Mouse (Mus musculus): ENCODE data around the gene Cacul1. TPM values are rescaled to one million over a fixed set of nuclear protein-coding genes. Genes with fewer than 3 reads are reported as not detected.

Gene Cacul1
- total RNA-seq, 2 experiments from 2014 or later, result 48.9 to 51.9 TPM

GRCm38 (mm10) chr19:60581377-60582290, 809 bp upstream of the Cacul1 start:
- no peak for TF ChIP-seq CTCF (conservative IDR thresholded peaks at IDR 0.05)
- DNase-seq (ENCODE audit: low spot score in 2 of 2), result peak in 1 of 2 experiments; percentile 12
- H3K27ac ChIP-seq, result peak overlapping the region; percentile 92
- H3K4me3 ChIP-seq, result peak overlapping the region; percentile 60

DNA sequence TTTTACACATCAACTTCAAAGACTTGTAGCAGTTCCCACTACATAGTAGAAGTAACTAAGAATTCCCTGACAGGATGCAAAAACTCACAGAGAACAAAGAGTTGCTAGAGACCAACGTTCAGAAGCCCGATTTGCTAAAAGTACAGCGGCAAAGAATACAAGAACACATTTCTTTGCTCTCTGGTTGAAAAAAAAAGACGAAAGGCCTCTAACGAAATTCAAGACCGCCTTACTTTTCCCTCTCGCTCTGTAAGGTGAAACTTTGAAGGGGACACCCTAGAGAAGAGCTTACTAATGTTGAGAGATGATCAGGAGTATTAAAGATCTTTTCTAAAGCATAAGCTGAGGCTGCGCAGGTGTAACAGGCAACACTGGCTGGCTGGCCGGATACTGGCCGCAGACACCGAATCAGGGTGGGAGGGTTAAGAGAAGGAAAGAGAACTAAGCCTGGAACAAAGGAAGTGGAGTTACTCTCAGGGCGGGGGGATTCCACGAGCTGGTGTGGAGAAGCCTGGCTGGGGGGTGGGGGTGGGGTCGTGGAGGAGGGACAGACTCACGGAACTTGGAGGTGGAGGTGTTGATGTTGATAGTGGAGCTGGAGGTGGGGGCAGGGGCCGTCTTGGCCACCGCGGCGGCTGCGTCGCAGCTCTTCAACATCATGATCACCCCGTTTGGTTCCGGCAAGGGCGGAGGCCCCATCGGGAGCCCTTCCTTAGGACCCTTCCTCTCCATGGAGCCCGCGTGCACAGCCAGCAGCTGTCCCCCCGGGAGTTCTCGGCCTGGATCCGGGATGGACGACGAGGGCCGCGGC, 849 bp downstream of the Cacul1 start:
- DNase-seq (ENCODE audit: low spot score in 2 of 2), result peak; percentile 13 to 17
- H3K27ac ChIP-seq, result peak overlapping the region; percentile 92
- no peak for TF ChIP-seq CTCF (conservative IDR thresholded peaks at IDR 0.05)
- H3K4me3 ChIP-seq, result peak overlapping the region; percentile 60

DNA sequence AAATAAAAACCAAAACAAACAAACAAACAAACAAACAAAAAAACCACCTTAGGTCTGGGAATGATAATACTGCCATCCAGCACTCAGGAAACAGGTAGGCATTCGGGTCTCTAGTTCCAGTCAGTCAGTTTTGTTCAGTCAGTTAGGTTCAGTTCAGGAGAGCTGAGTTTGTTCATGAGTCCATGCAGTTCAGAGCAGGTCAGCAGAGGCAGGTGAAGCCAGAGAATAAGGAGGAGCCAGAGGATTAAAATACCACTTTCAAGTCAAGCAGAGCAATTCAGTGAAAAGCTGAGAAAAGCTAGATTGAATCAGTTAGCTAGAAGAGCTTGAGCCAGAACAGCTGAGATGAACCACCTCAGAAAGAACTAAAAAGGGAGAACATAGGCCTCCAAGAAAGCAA, 4.1 kb downstream of the Cacul1 start:
- no peak for DNase-seq (ENCODE audit: low spot score in 2 of 2)
- no peak overlapping the region for H3K27ac ChIP-seq

GRCm38 (mm10) chr19:60560497-60560896, 20.3 kb downstream of the Cacul1 start:
- Histone ChIP-seq H3K27ac (no peak overlapping the region), H3K4me3 (no peak overlapping the region)
- no peak for DNase-seq (ENCODE audit: low spot score in 2 of 2)
- TF ChIP-seq CTCF (conservative IDR thresholded peaks at IDR 0.05), result no peak

More for the DNA sequence above, 4.1 kb downstream of the Cacul1 start:
- H3K4me3 ChIP-seq, result no peak overlapping the region
- TF ChIP-seq CTCF (conservative IDR thresholded peaks at IDR 0.05), result no peak

DNA sequence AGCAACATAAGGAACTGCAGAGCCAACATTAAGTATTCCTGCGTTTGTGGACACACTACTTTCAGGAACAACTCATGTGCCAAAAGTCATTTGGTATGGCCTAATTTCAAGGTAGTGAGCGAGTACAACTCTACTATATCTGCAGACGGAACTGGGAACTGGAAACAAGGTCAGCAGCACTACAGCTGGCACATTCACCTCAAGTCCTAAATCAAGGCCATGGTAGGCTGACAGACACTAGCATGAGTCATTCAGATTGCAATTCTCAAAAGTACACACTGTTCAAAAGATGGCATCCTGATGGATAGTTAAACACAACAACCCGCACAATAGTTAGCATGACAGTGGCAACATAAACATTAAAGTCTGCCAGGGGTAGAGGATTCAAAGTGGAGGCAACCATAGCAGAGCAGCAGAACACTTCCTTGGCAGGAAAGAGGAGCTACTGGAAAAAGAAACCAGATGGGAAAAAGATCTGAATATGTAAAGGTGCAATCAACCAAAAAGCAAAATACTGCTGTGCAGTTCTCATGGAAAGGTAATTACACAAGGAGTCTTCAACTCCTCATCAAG, 25.9 kb downstream of the Cacul1 start:
- Histone ChIP-seq H3K27ac (peak overlapping the region; percentile 11; the same call in 1 of the 2 replicates), H3K4me3 (no peak overlapping the region)
- TF ChIP-seq CTCF (conservative IDR thresholded peaks at IDR 0.05), result no peak
- DNase-seq (ENCODE audit: low spot score in 2 of 2), result no peak

DNA sequence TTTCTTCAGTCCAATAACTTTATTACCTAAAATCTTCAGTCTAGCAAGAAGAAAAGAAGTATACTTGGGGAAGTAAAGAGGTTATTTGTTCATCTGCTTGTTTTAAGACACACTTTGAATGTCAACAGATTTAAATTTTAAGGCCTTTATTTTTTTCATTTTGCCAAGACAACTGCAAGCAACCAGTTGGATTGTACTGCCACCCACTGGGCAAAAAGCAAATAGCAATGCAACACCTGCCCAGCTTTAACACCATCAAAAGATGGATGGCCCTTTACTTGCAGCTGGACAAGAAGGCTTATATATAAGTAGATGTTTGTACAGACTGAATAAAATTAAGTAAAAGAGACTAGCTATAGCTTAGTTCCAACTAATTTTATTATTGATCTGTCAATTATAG, 27.3 kb downstream of the Cacul1 start:
- peak; percentile 43 to 71 for DNase-seq (ENCODE audit: low spot score in 2 of 2)
- TF ChIP-seq CTCF (conservative IDR thresholded peaks at IDR 0.05), result peak; percentile 98
- no peak overlapping the region for H3K4me3 ChIP-seq
- H3K27ac ChIP-seq, result no peak overlapping the region

DNA sequence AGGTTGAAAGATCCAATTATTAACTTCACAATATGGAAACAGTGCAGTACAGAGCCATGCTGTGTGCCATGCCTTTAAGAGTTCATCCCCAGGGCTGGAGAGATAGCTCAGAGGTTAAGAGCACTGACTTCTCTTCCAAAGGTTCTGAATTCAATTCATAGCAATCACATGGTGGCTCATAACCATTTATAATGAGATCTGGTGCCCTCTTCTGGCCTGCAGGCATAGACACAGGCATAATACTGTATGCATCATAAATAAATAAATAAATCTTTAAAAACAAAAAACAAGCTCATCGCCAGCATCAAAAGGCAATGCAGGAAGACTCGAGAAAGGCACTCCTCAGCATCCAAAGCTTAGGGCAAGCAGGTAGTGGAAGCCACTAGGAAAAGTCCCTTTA, 37.5 kb downstream of the Cacul1 start:
- TF ChIP-seq CTCF (conservative IDR thresholded peaks at IDR 0.05), result peak; percentile 68
- Histone ChIP-seq H3K27ac (no peak overlapping the region), H3K4me3 (no peak overlapping the region)
- DNase-seq (ENCODE audit: low spot score in 2 of 2), result no peak

- TF ChIP-seq CTCF (conservative IDR thresholded peaks at IDR 0.05), result no peak
- H3K4me3 ChIP-seq, result no peak overlapping the region
- no peak overlapping the region for H3K27ac ChIP-seq
- no peak for DNase-seq (ENCODE audit: low spot score in 2 of 2)
Measured at GRCm38 (mm10) chr19:60531897-60532296, 48.9 kb downstream of the Cacul1 start.

- TF ChIP-seq CTCF (conservative IDR thresholded peaks at IDR 0.05), result no peak
- Histone ChIP-seq H3K27ac (no peak overlapping the region), H3K4me3 (no peak overlapping the region)
- no peak for DNase-seq (ENCODE audit: low spot score in 2 of 2)
Measured at GRCm38 (mm10) chr19:60530171-60530570, 50.7 kb downstream of the Cacul1 start.

GRCm38 (mm10) chr19:60529302-60529701, 51.5 kb downstream of the Cacul1 start:
- DNase-seq (ENCODE audit: low spot score in 2 of 2), result no peak
- H3K4me3 ChIP-seq, result no peak overlapping the region
- no peak for TF ChIP-seq CTCF (conservative IDR thresholded peaks at IDR 0.05)
- H3K27ac ChIP-seq, result no peak overlapping the region

DNA sequence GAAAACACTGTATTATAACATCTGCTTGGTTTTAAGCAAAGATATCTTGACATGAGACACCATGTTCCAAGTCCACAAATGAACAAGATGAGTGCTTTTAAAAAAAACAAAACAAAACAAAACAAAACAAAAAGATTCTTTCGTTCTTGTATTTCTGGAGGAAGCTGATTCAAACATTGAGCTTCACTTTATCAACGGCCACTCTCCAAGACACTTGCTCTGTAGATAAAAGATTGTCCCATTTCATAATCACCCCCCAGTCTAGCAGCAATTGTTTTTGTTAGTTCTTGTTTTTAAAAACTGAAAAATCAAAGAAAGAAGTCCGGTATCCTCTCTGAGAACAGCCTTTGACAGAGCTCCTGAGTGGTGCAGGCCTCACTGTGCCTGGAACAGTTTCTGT, 52.2 kb downstream of the Cacul1 start:
- Histone ChIP-seq H3K27ac (no peak overlapping the region), H3K4me3 (no peak overlapping the region)
- no peak for DNase-seq (ENCODE audit: low spot score in 2 of 2)
- TF ChIP-seq CTCF (conservative IDR thresholded peaks at IDR 0.05), result no peak

GRCm38 (mm10) chr19:60526876-60527275, 53.9 kb downstream of the Cacul1 start:
- DNase-seq (ENCODE audit: low spot score in 2 of 2), result no peak
- no peak for TF ChIP-seq CTCF (conservative IDR thresholded peaks at IDR 0.05)
- no peak overlapping the region for H3K27ac ChIP-seq
- H3K4me3 ChIP-seq, result no peak overlapping the region

- Histone ChIP-seq H3K27ac (no peak overlapping the region), H3K4me3 (no peak overlapping the region)
- no peak for DNase-seq (ENCODE audit: low spot score in 2 of 2)
- TF ChIP-seq CTCF (conservative IDR thresholded peaks at IDR 0.05), result no peak
Measured at GRCm38 (mm10) chr19:60525086-60525485, 55.7 kb downstream of the Cacul1 start.
